Mouse (Mus musculus) myocyte (in vitro differentiated cells): Measurements from ENCODE around the gene Trmt112.

Experiments used
- CEBPB ChIP-seq: IDR thresholded peaks from 2 replicates; pipeline ENCODE4 v1.6.1; 2011; ENCODE audit warnings: mild to moderate bottlenecking, moderate library complexity; ENCODE audit not compliant: poor library complexity, insufficient read depth, severe bottlenecking
- MAX ChIP-seq: IDR thresholded peaks from one replicate; pipeline ENCODE4 v1.6.1; 2011; ENCODE audit warnings: low read depth, mild to moderate bottlenecking, control low read depth
- POLR2A ChIP-seq: IDR thresholded peaks from one replicate; pipeline ENCODE4 v1.6.1; 2011; ENCODE audit warnings: low read depth, mild to moderate bottlenecking, control low read depth, moderate library complexity; ENCODE audit not compliant: insufficient read length
- REST ChIP-seq: IDR thresholded peaks from one replicate; pipeline ENCODE4 v1.6.1; 2011; ENCODE audit warnings: mild to moderate bottlenecking, control low read depth, moderate library complexity; ENCODE audit not compliant: insufficient read depth, insufficient read length
- USF1 ChIP-seq: IDR thresholded peaks from one replicate; pipeline ENCODE4 v1.6.1; 2011; ENCODE audit warnings: low read depth, mild to moderate bottlenecking, control low read depth, moderate library complexity

- no peak for TF ChIP-seq POLR2A
- TF ChIP-seq MAX: no peak
- no peak for TF ChIP-seq USF1
- TF ChIP-seq REST: no peak
- TF ChIP-seq CEBPB: no peak
These were observed 40.5 kb downstream of the Trmt112 start for GRCm38 (mm10) chr19:6949951-6950350.
